ENCODE assay signal across 9 mouse cellular contexts in the genomic region with DNA sequence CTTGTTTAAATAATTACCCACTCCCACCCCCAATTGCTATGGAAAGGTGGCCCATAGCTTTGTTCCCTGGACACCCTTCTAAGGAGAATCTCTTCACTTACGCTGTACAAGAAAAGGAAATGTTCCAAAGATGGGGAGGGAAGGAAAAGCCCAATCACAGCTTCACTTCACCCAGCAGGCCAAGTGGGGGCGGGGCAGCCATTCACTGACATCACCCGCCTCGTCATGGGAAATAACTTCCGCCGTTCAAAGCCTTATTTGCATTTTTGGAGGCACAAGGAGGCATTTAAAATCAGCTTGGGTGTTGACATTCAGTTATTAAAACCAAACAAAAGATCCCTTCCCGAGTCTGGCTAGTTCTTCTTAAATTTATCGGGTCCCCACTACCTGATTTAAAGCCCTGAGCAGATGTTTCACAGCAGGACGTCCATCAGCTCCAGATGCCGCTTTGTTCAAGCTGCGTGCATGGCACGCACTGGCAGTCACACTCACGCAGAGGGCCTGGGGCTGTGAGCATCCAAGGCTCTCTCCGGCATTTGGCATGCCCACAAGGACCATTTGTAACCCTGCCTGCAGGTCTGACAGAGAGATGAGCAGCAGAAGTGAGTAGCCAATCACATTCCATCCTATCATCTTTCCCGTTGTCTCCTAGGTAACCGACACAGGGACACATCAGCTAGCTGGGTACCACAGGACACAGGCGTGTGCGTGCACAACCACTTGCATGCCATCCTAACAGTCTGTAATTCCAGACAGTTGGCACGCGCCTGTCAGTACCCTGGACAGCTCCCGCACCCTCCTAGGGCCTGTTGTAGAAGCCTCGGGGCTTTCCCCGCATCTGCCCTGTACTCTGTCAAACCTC. TPM values are rescaled to one million over a fixed set of nuclear protein-coding genes. Genes with fewer than 3 reads are reported as not detected.
A peak's percentile ranks its signal among the peaks of the same experiment; 100 is the strongest.
DNase-seq lines count a peak whose midpoint lies in the region; ATAC-seq and TF ChIP-seq lines count a peak whose summit lies in the region.
"Had no signal": no experiment of that assay in that cellular context is flagged by ENCODE, and none has a peak within 500 bp of the region (broad histone marks: within the 10 kb centered on the region; RNA-seq: fewer than 3 reads in every experiment).

No protein-coding gene starts in this region.

- H3K4me2 ChIP-seq in lung, postnatal 0 days (replicated peaks; ENCODE audit: low read depth, low read length): no peak overlapping the region

- H3K9me3 ChIP-seq in lung, postnatal 0 days (ENCODE audit: low read length): no peaks in the 10 kb centered on the region

- no peak overlapping the region for H3K27ac ChIP-seq in lung, postnatal 0 days (ENCODE audit: low read length)
- H3K27ac ChIP-seq: macrophage had no signal

- no peaks in the 10 kb centered on the region for H3K4me1 ChIP-seq in lung, postnatal 0 days (ENCODE audit: insufficient read depth, low read depth, low read length)

- no peaks in the 10 kb centered on the region for H3K36me3 ChIP-seq in lung, postnatal 0 days (ENCODE audit: insufficient read depth, low read length)

- TF ChIP-seq EP300 in lung, postnatal 0 days (IDR thresholded peaks at IDR 0.05): no peak

- DNase-seq in spleen, postnatal 10 days (ENCODE audit: low spot score in 2 of 2): peak; percentile 14 to 63
- no peak for DNase-seq in spleen, adult 12 weeks (ENCODE audit: low spot score)
- peak; percentile 70 for DNase-seq in embryo, embryonic 9.5 days (ENCODE audit: extremely low spot score)
- peak; percentile 65 for DNase-seq in layer of hippocampus, adult 11-12 months (ENCODE audit: low spot score)
- peak; percentile 59 for DNase-seq in lung, postnatal 0 days (ENCODE audit: low spot score)
- peak; percentile 65 for DNase-seq in ovary, postnatal 14 days (ENCODE audit: low spot score)

- peaks cover 27% of the 10 kb centered on the region for H3K27me3 ChIP-seq in lung, postnatal 0 days (replicated peaks; ENCODE audit: insufficient read depth, low read length)

- H3K9ac ChIP-seq in lung, postnatal 0 days (replicated peaks; ENCODE audit: low read depth): no peak overlapping the region

- 13% methylated on average over 23 of the region's 23 CpGs for WGBS in lung, postnatal 0 days

- TF ChIP-seq CTCF in lung, postnatal 0 days (IDR thresholded peaks at IDR 0.05): no peak

- H3K4me3 ChIP-seq in lung, postnatal 0 days (ENCODE audit: low read depth, low read length): no peak overlapping the region

- ATAC-seq in granulocyte monocyte progenitor cell, adult 5-6 weeks (replicated peaks; ENCODE audit: poor library complexity, severe bottlenecking): peak; percentile 62
- ATAC-seq in lung, postnatal 0 days: peak; percentile 17; the same call in 1 of the 2 replicates
- ATAC-seq in erythroblast, adult 5-6 weeks (replicated peaks; ENCODE audit: low FRiP score, poor library complexity, severe bottlenecking): no peak

RNA-seq across cellular contexts. Expression of gene Grip2, which starts 12.2 kb away (rescaled TPM):
- total RNA-seq in granulocyte monocyte progenitor cell, adult 5-6 weeks (2014; fragmentation: Nextera tagmentation): not detected in 2 replicates
- not detected in 2 replicates for total RNA-seq in granulocyte monocyte progenitor cell, adult 5-6 weeks (2017)
- polyA plus RNA-seq in lung, postnatal 0 days (2015; fragmentation: Nextera tagmentation; extraction: Ambion mirVana): 0.16 and 0.35 TPM in 2 replicates
- not detected in 2 replicates for total RNA-seq in erythroblast, adult 5-6 weeks (2015; ENCODE audit: low replicate concordance)
- total RNA-seq in erythroblast, adult 5-6 weeks (2017; ENCODE audit: low replicate concordance): not detected in 2 replicates
- polyA plus RNA-seq: macrophage had no signal

RNA-seq across cellular contexts. Expression of gene Ccdc174, which starts 38.6 kb away (rescaled TPM):
- total RNA-seq in granulocyte monocyte progenitor cell, adult 5-6 weeks (2014; fragmentation: Nextera tagmentation): 22.0 and 23.7 TPM in 2 replicates
- total RNA-seq in granulocyte monocyte progenitor cell, adult 5-6 weeks (2017): 41.2 and 63.5 TPM in 2 replicates
- 32.2 and 32.7 TPM in 2 replicates for polyA plus RNA-seq in lung, postnatal 0 days (2015; fragmentation: Nextera tagmentation; extraction: Ambion mirVana)
- 16.7 and 21.7 TPM in 2 replicates for total RNA-seq in erythroblast, adult 5-6 weeks (2015; ENCODE audit: low replicate concordance)
- total RNA-seq in erythroblast, adult 5-6 weeks (2017; ENCODE audit: low replicate concordance): 23.2 and 48.7 TPM in 2 replicates
